Mouse (Mus musculus) cerebellum, adult 8-10 months (tissue): Measurements from ENCODE around the gene Camkk2.

Experiments
- DNase-seq: peaks from one replicate; pipeline ENCODE4 v3.0.0; 2022

The Camkk2 gene

GRCm38 (mm10) chr5:122780791-122781432 is 1.7 kb upstream of the Camkk2 start:
- no peak for DNase-seq

GRCm38 (mm10) chr5:122778231-122779226 is 680 bp downstream of the Camkk2 start:
- peak; percentile 59 for DNase-seq

GRCm38 (mm10) chr5:122777322-122777721 is 1.9 kb downstream of the Camkk2 start:
- no peak for DNase-seq

- no peak for DNase-seq
Observed at GRCm38 (mm10) chr5:122775646-122776286, 3.4 kb downstream of the Camkk2 start.

- DNase-seq: peak; percentile 50
Observed at GRCm38 (mm10) chr5:122774743-122775611, 4.2 kb downstream of the Camkk2 start.

GRCm38 (mm10) chr5:122773756-122774155 is 5.5 kb downstream of the Camkk2 start:
- no peak for DNase-seq

GRCm38 (mm10) chr5:122771428-122771827 is 7.8 kb downstream of the Camkk2 start:
- DNase-seq: no peak

- DNase-seq: peak; percentile 89
Observed at GRCm38 (mm10) chr5:122770806-122771261, 8.4 kb downstream of the Camkk2 start.

- DNase-seq: no peak
Observed at GRCm38 (mm10) chr5:122770304-122770703, 8.9 kb downstream of the Camkk2 start.

GRCm38 (mm10) chr5:122769101-122769568 is 10.1 kb downstream of the Camkk2 start:
- DNase-seq: no peak

GRCm38 (mm10) chr5:122767283-122767682 is 11.9 kb downstream of the Camkk2 start:
- DNase-seq: no peak

- DNase-seq: peak; percentile 78
Observed at GRCm38 (mm10) chr5:122764032-122764464, 15.2 kb downstream of the Camkk2 start.

GRCm38 (mm10) chr5:122763271-122764031 is 15.8 kb downstream of the Camkk2 start:
- no peak for DNase-seq

GRCm38 (mm10) chr5:122756680-122757079 is 22.5 kb downstream of the Camkk2 start:
- peak; percentile 78 for DNase-seq

GRCm38 (mm10) chr5:122756144-122756543 is 23.1 kb downstream of the Camkk2 start:
- DNase-seq: no peak

- no peak for DNase-seq
Observed at GRCm38 (mm10) chr5:122755620-122756019, 23.6 kb downstream of the Camkk2 start.

GRCm38 (mm10) chr5:122754477-122754876 is 24.7 kb downstream of the Camkk2 start:
- DNase-seq: no peak

- DNase-seq: no peak
Observed at GRCm38 (mm10) chr5:122747950-122748349, 31.3 kb downstream of the Camkk2 start.

GRCm38 (mm10) chr5:122743880-122744422 is 35.3 kb downstream of the Camkk2 start:
- no peak for DNase-seq

GRCm38 (mm10) chr5:122736761-122737160 is 42.4 kb downstream of the Camkk2 start:
- DNase-seq: no peak

- no peak for DNase-seq
Observed at GRCm38 (mm10) chr5:122735853-122736252, 43.4 kb downstream of the Camkk2 start.
